ENCODE assay signal across 8 mouse cellular contexts in the genomic region with DNA sequence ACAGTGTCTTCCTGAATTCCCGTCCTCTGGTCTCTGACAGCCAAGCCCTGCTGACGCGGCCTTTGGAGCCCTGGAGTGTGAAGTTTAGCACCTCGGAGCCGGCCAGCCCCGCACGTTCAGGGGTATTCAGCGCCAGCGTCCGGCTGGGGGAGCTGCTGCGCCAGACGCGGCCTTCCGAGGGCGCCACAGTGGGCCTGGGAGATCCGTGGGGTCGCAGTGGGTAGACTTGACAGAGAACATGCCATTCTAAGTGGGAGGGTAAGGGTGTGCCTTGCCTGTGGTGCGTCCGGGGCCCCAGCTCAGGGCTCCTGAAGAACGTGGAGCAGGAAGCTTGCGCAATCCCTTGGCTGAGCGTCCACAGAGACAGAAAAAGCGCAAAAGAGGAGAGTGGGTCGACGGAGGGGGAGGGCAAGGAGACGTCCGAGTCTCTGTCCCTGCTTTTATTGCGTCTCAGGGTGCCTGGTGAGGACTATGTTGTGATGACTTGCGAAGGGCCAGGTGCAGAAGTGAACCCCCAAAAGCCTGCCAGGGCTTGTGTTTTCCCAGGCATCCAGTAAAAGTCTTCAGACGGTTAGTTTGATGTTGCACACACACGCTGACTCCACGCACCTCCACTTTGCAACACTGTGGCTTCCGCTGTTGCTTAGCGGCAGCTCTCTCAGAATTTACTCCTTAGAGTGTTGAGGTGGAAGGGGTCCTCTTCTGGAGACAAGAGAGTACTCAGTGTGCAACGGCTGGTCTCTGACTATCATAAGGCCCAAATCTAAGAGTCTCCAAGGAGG. TPM values are rescaled to one million over a fixed set of nuclear protein-coding genes. Genes with fewer than 3 reads are reported as not detected.
DNase-seq lines count a peak whose midpoint lies in the region; ATAC-seq and TF ChIP-seq lines count a peak whose summit lies in the region.

No protein-coding gene starts in this region.

- H3K27ac ChIP-seq in left cerebral cortex, adult 2 months, result no peak overlapping the region
- no peak overlapping the region for H3K27ac ChIP-seq in lung, embryonic 15.5 days

- H3K36me3 ChIP-seq in lung, embryonic 15.5 days, result 0 out of 2 replicates have a peak, but pooled peaks cover under 1% of the 10 kb centered on the region
- no peaks in the 10 kb centered on the region; the same call in 1 of the 2 replicates for H3K36me3 ChIP-seq in splenic B cell, adult 2 months (ENCODE audit: control insufficient read depth, insufficient read depth, low read length, poor library complexity, severe bottlenecking)

- intact Hi-C loops in left cerebral cortex, adult 2 months (cut with DNase I), result loop anchor here (2.0 kb wide), 1 partner anchor 103 kb away; no protein-coding TSS in a partner anchor
- intact Hi-C loops in left cerebral cortex, postnatal 14 days (cut with DNase I), result no loop called here

- H3K4me2 ChIP-seq in lung, embryonic 15.5 days, result peak overlapping the region; percentile 51

- WGBS in lung, embryonic 15.5 days, result 4% methylated on average over 35 of the region's 35 CpGs

- TF ChIP-seq CTCF in left cerebral cortex, adult 2 months (IDR thresholded peaks at IDR 0.05), result peak; percentile 21

- H3K9me3 ChIP-seq in lung, embryonic 15.5 days, result no peaks in the 10 kb centered on the region

- H3K4me1 ChIP-seq in lung, embryonic 15.5 days, result peaks cover 75% of the 10 kb centered on the region

- peak overlapping the region; percentile 23; the same call in 1 of the 2 replicates for H3K9ac ChIP-seq in lung, embryonic 15.5 days

- no peak overlapping the region for H3K4me3 ChIP-seq in left cerebral cortex, adult 2 months
- H3K4me3 ChIP-seq in lung, embryonic 15.5 days, result peak overlapping the region; percentile 11

- no peak for DNase-seq in left cerebral cortex, adult 2 months (ENCODE audit: extremely low spot score in 1 of 2, low spot score in 2 of 2)
- DNase-seq in left cerebral cortex, postnatal 14 days (ENCODE audit: low spot score in 2 of 2), result no peak
- DNase-seq in cerebellum, adult 18-20 months, result peak; percentile 19 to 32
- peak; percentile 53 for DNase-seq in heart, adult 8-10 months (ENCODE audit: low spot score)
- peak; percentile 62 for DNase-seq in kidney, adult 9 months
- peak; percentile 49 for DNase-seq in splenic B cell, adult 2 months (ENCODE audit: low read depth, low spot score)
- no peak for DNase-seq in right cerebral cortex, postnatal 36 days (ENCODE audit: low spot score in 2 of 2)

- peaks cover 33% of the 10 kb centered on the region for H3K27me3 ChIP-seq in lung, embryonic 15.5 days
- no peaks in the 10 kb centered on the region for H3K27me3 ChIP-seq in splenic B cell, adult 2 months (ENCODE audit: control insufficient read depth, insufficient read depth, low read length, poor library complexity, severe bottlenecking)

- ATAC-seq in lung, embryonic 15.5 days (ENCODE audit: borderline replicate concordance, extremely low read depth, low FRiP score, low TSS enrichment), result no peak

RNA-seq across cellular contexts. Expression of a gene that starts 1.5 kb away (rescaled TPM):
- total RNA-seq in left cerebral cortex, adult 2 months (2021), result 10 to 100 TPM; 51.4 to 54.3 TPM
- 10 to 100 TPM; 63.2 to 74.0 TPM for total RNA-seq in left cerebral cortex, postnatal 14 days (2021)
- total RNA-seq in heart, adult 8-10 months (2022), result 10 to 100 TPM in 1 of 4 experiments, 1 to 10 TPM in 3; 5.2 to 12.8 (median 8.4) TPM
- polyA plus RNA-seq in lung, embryonic 15.5 days (2015; fragmentation: Nextera tagmentation; extraction: Ambion mirVana), result 13.3 and 14.1 TPM in 2 replicates

RNA-seq across cellular contexts. Expression of a gene that starts 46.7 kb away (rescaled TPM):
- total RNA-seq in left cerebral cortex, adult 2 months (2021), result 10 to 100 TPM; 11.1 to 11.2 TPM
- total RNA-seq in left cerebral cortex, postnatal 14 days (2021), result 10 to 100 TPM; 12.9 to 15.4 TPM
- total RNA-seq in heart, adult 8-10 months (2022), result 1 to 10 TPM; 3.6 to 4.9 (median 4.6) TPM
- 9.4 and 11.3 TPM in 2 replicates for polyA plus RNA-seq in lung, embryonic 15.5 days (2015; fragmentation: Nextera tagmentation; extraction: Ambion mirVana)

Comparison
In these comparisons a context has a peak if more than half of its experiments do, and no peak if none do; other contexts are left out.
1. DNase-seq: peak in cerebellum, adult 18-20 months (2 of 2), heart, adult 8-10 months (single experiment), kidney, adult 9 months (single experiment) and splenic B cell, adult 2 months (single experiment); none in left cerebral cortex, adult 2 months (0 of 2), left cerebral cortex, postnatal 14 days (0 of 2) and right cerebral cortex, postnatal 36 days (0 of 2).